Mouse (Mus musculus) liver, postnatal 0 days (tissue): ENCODE results near the gene Ltbp1. TPM values are rescaled to one million over a fixed set of nuclear protein-coding genes. Genes with fewer than 3 reads are reported as not detected.
A peak's percentile ranks its signal among the peaks of the same experiment; 100 is the strongest.

Experiments used
- ATAC-seq: fragments of 200-750 bp; cut with Nextera tagmentation; 2 replicates; pipeline ENCODE4 v1.8.0; 2017; ENCODE audit warnings: mild to moderate bottlenecking, moderate library complexity
- DNase-seq: peaks from one replicate; pipeline ENCODE4 v3.0.0-alpha.2; 2016
- H3K27ac ChIP-seq: fragments of 300-500 bp; sonication (generic); 2 replicates; pipeline ENCODE4 v1.5.1; 2014; ENCODE audit warnings: antibody characterized with exemption, moderate library complexity, mild to moderate bottlenecking, low read depth
- H3K27me3 ChIP-seq: fragments of 300-500 bp; sonication (generic); 2 replicates; pipeline ENCODE4 v1.6.1; 2014; ENCODE audit warnings: low read length, control low read depth, mixed read lengths; ENCODE audit not compliant: insufficient read depth
- H3K36me3 ChIP-seq: fragments of 300-500 bp; sonication (generic); replicated peaks from 2 replicates; pipeline ENCODE4 v1.6.1; 2014; ENCODE audit warnings: mild to moderate bottlenecking, control low read depth, low read length, moderate library complexity, mixed read lengths; ENCODE audit not compliant: insufficient read depth
- H3K4me1 ChIP-seq: fragments of 300-500 bp; sonication (generic); 2 replicates; pipeline ENCODE4 v1.6.1; 2014; ENCODE audit warnings: antibody characterized with exemption, mild to moderate bottlenecking, control low read depth; ENCODE audit not compliant: insufficient read depth
- H3K4me2 ChIP-seq: fragments of 300-500 bp; sonication (generic); 2 replicates; pipeline ENCODE4 v1.6.1; 2014; ENCODE audit warnings: low read depth, mild to moderate bottlenecking, low read length, moderate library complexity, mixed read lengths
- H3K4me3 ChIP-seq: fragments of 300-500 bp; sonication (generic); 2 replicates; pipeline ENCODE4 v1.5.1; 2014; ENCODE audit warnings: low read depth, low read length
- H3K9ac ChIP-seq: fragments of 300-500 bp; sonication (generic); replicated peaks from 2 replicates; pipeline ENCODE4 v1.6.1; 2014; ENCODE audit warnings: mild to moderate bottlenecking, moderate library complexity
- H3K9me3 ChIP-seq: fragments of 300-500 bp; sonication (generic); 2 replicates; pipeline ENCODE4 v1.6.1; 2016; ENCODE audit warnings: mild to moderate bottlenecking, control low read depth, low read length, mixed read lengths
- CTCF ChIP-seq: sonication (generic); IDR thresholded peaks from 2 replicates; pipeline ENCODE4 v1.5.1; 2016; ENCODE audit warnings: antibody characterized with exemption, low read depth
- EP300 ChIP-seq: IDR thresholded peaks from 2 replicates; pipeline ENCODE4 v1.6.1; 2016; ENCODE audit warnings: antibody characterized with exemption, low read depth, mild to moderate bottlenecking
- WGBS: fragments of 180-500 bp; shearing (Covaris S2); extraction: QIAGEN DNeasy Blood & Tissue Kit; methylation state at CpG from one replicate; pipeline ENCODE4 v1.1.7; 2014; ENCODE audit not compliant: insufficient replicate concordance; 5-methylcytosine and 5-hydroxymethylcytosine counted together
- polyA plus RNA-seq: library from polyadenylated mRNA; unstranded; fragments of >200 nt; fragmentation: Nextera tagmentation; extraction: Ambion mirVana; gene quantifications from 2 replicates; pipeline ENCODE4 v1.2.1, GENCODE M21; 2015

Gene Ltbp1
- polyA plus RNA-seq, 1 experiment from 2014 or later = 2.8 TPM

- H3K36me3 ChIP-seq = no peaks in the 10 kb centered on the region
- no peak overlapping the region for H3K4me3 ChIP-seq
- TF ChIP-seq EP300 (no peak), CTCF (no peak)
- H3K4me2 ChIP-seq = no peak overlapping the region
- 80% methylated on average over 4 of the region's 4 CpGs for WGBS
- H3K27ac ChIP-seq = no peak overlapping the region
- ATAC-seq = no peak
- H3K27me3 ChIP-seq = no peaks in the 10 kb centered on the region
- no peaks in the 10 kb centered on the region for H3K9me3 ChIP-seq
- no peak overlapping the region for H3K9ac ChIP-seq
- no peaks in the 10 kb centered on the region for H3K4me1 ChIP-seq
- no peak for DNase-seq
These were observed 7.8 kb downstream of the Ltbp1 start for GRCm38 (mm10) chr17:75013211-75013610.

- Histone ChIP-seq H3K36me3 (no peaks in the 10 kb centered on the region), H3K4me1 (no peaks in the 10 kb centered on the region), H3K9me3 (no peaks in the 10 kb centered on the region), H3K9ac (no peak overlapping the region), H3K4me3 (no peak overlapping the region), H3K27ac (no peak overlapping the region), H3K27me3 (no peaks in the 10 kb centered on the region), H3K4me2 (no peak overlapping the region)
- 78% methylated on average over 10 of the region's 10 CpGs for WGBS
- ATAC-seq (no peak), DNase-seq (no peak)
- TF ChIP-seq CTCF = no peak
These were observed 8.5 kb downstream of the Ltbp1 start for GRCm38 (mm10) chr17:75013868-75014267.

- Histone ChIP-seq H3K4me2 (no peak overlapping the region), H3K4me1 (no peaks in the 10 kb centered on the region), H3K4me3 (no peak overlapping the region), H3K27me3 (no peaks in the 10 kb centered on the region), H3K36me3 (no peaks in the 10 kb centered on the region), H3K27ac (no peak overlapping the region), H3K9ac (no peak overlapping the region), H3K9me3 (no peaks in the 10 kb centered on the region)
- 74% methylated on average over 24 of the region's 24 CpGs for WGBS
- no peak for ATAC-seq
- no peak for DNase-seq
- no peak for TF ChIP-seq EP300
- TF ChIP-seq CTCF = no peak
These were observed 9.4 kb downstream of the Ltbp1 start for GRCm38 (mm10) chr17:75014601-75015356.

GRCm38 (mm10) chr17:75015546-75015945 lies 10.2 kb downstream of the Ltbp1 start:
- no peak overlapping the region for H3K4me2 ChIP-seq
- TF ChIP-seq EP300 (no peak), CTCF (no peak)
- DNase-seq (no peak), ATAC-seq (no peak)
- no peak overlapping the region for H3K9ac ChIP-seq
- H3K27ac ChIP-seq = no peak overlapping the region
- no peaks in the 10 kb centered on the region for H3K27me3 ChIP-seq
- H3K9me3 ChIP-seq = no peaks in the 10 kb centered on the region
- H3K4me3 ChIP-seq = no peak overlapping the region
- whole genome bisulfite sequencing = 86% methylated on average over 6 of the region's 6 CpGs
- H3K36me3 ChIP-seq = no peaks in the 10 kb centered on the region
- no peaks in the 10 kb centered on the region for H3K4me1 ChIP-seq

- H3K27ac ChIP-seq = no peak overlapping the region
- ATAC-seq (no peak), DNase-seq (peak; percentile 59)
- H3K9ac ChIP-seq = no peak overlapping the region
- no peaks in the 10 kb centered on the region for H3K4me1 ChIP-seq
- H3K27me3 ChIP-seq = no peaks in the 10 kb centered on the region
- H3K4me2 ChIP-seq = no peak overlapping the region
- no peak overlapping the region for H3K4me3 ChIP-seq
- peak; percentile 72 for TF ChIP-seq CTCF
- no peak for TF ChIP-seq EP300
- 68% methylated on average over 7 of the region's 7 CpGs for WGBS
- H3K36me3 ChIP-seq = no peaks in the 10 kb centered on the region
- H3K9me3 ChIP-seq = no peaks in the 10 kb centered on the region
These were observed 12.1 kb downstream of the Ltbp1 start for GRCm38 (mm10) chr17:75017423-75017822.

- H3K27ac ChIP-seq = no peak overlapping the region
- no peak overlapping the region for H3K4me2 ChIP-seq
- TF ChIP-seq CTCF = no peak
- no peak for TF ChIP-seq EP300
- H3K27me3 ChIP-seq = no peaks in the 10 kb centered on the region
- no peak for DNase-seq
- H3K4me3 ChIP-seq = no peak overlapping the region
- no peak overlapping the region for H3K9ac ChIP-seq
- H3K4me1 ChIP-seq = no peaks in the 10 kb centered on the region
- no peaks in the 10 kb centered on the region for H3K36me3 ChIP-seq
- no peaks in the 10 kb centered on the region for H3K9me3 ChIP-seq
- 84% methylated on average over 5 of the region's 5 CpGs for WGBS
- no peak for ATAC-seq
These were observed 12.8 kb downstream of the Ltbp1 start for GRCm38 (mm10) chr17:75018142-75018541.
